Mouse (Mus musculus) forebrain, embryonic 10.5 days (tissue): ENCODE measurements around the gene Apoc1. TPM values are rescaled to one million over a fixed set of nuclear protein-coding genes. Genes with fewer than 3 reads are reported as not detected.

Experiments
- DNase-seq: peaks from one replicate; pipeline ENCODE4 v3.0.0-alpha.2; 2017; ENCODE audit warnings: low spot score; ENCODE audit errors: extremely low spot score
- H3K27ac ChIP-seq: fragments of 300-500 bp; sonication (generic); 2 replicates; pipeline ENCODE4 v1.5.1; 2016; ENCODE audit warnings: mild to moderate bottlenecking
- H3K27me3 ChIP-seq: fragments of 300-500 bp; sonication (generic); 2 replicates; pipeline ENCODE4 v1.6.1; 2016; ENCODE audit warnings: mild to moderate bottlenecking; ENCODE audit not compliant: poor library complexity, severe bottlenecking
- H3K36me3 ChIP-seq: fragments of 300-500 bp; sonication (generic); replicated peaks from 2 replicates; pipeline ENCODE4 v1.6.1; 2016; ENCODE audit warnings: mild to moderate bottlenecking, moderate library complexity
- H3K4me1 ChIP-seq: fragments of 300-500 bp; sonication (generic); 2 replicates; pipeline ENCODE4 v1.6.1; 2016
- H3K4me3 ChIP-seq: fragments of 300-500 bp; sonication (generic); 2 replicates; pipeline ENCODE4 v1.5.1; 2016; ENCODE audit warnings: mild to moderate bottlenecking, moderate library complexity
- H3K9me3 ChIP-seq: fragments of 300-500 bp; sonication (generic); 2 replicates; pipeline ENCODE4 v1.6.1; 2016; ENCODE audit warnings: mild to moderate bottlenecking, moderate library complexity
- WGBS: fragments of 180-500 bp; shearing (Covaris S2); methylation state at CpG from one replicate; pipeline ENCODE4 v1.1.7; 2016; 5-methylcytosine and 5-hydroxymethylcytosine counted together
- polyA plus RNA-seq: library from polyadenylated mRNA; unstranded; fragments of >200 nt; fragmentation: Nextera tagmentation; extraction: Ambion mirVana; gene quantifications from 2 replicates; pipeline ENCODE4 v1.2.1, GENCODE M21; 2016

The Apoc1 gene
- 2.3 TPM in 2 replicates for polyA plus RNA-seq

DNA sequence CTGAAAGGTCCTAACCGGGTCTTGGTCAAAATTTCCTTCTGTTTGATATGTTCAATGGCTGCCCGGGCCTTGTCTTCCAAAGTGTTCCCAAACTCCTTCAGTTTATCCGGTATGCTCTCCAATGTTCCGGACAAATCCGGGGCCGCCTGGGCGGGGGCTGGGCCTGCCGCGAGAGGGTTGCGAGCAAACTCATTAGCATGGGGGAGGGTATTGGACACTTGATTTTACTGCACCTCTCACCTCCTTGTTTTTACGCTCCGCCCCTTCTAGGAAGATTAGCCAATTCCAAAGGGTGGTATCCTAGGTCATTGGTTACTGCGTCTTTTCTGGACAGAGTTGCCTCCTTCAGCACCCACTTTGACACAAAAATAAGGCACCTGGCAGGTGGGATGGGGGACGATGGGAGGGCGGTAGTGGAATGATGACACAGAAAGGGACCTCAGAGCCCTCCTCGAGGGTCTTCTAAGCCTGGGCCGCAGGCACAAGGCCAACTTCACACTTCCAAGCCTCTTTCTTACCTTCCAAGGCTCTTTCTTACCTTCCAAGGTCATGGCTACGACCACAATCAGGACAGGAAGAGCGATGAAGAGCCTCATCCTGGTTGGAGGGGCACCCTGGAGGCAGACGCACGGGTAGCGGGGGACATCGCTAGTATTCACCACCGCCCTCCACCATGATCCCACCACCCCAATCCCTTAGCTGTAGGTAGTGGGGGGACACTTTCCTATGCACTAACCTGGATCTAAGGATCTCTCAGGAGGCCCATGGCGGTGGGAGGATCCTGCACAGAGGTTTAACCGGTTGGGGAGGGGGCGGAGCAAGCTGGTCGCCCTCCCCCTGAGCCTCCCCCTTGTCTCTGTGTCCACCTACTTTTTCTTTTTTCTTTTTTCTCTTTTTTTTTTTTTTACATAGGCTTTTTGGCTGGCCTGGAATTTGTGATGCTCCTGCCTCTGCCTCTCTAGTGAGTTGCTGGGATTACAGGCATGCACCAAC lies at the start of gene Apoc1:
Gene Apoc1 (minus strand): TSS at position 788 of the 993 bp plus-strand sequence.
- 51% methylated on average over 28 of the region's 28 CpGs for WGBS
- peaks cover 16% of the 10 kb centered on the region for H3K36me3 ChIP-seq
- H3K27me3 ChIP-seq, result no peaks in the 10 kb centered on the region
- H3K9me3 ChIP-seq, result peaks cover 10% of the 10 kb centered on the region
- H3K4me3 ChIP-seq, result peak within 1 kb of the TSS; percentile 21; the same call in 1 of the 2 replicates
- H3K27ac ChIP-seq, result peak within 1 kb of the TSS; percentile 71
- DNase-seq, result no peak
- peaks cover 26% of the 10 kb centered on the region for H3K4me1 ChIP-seq

DNA sequence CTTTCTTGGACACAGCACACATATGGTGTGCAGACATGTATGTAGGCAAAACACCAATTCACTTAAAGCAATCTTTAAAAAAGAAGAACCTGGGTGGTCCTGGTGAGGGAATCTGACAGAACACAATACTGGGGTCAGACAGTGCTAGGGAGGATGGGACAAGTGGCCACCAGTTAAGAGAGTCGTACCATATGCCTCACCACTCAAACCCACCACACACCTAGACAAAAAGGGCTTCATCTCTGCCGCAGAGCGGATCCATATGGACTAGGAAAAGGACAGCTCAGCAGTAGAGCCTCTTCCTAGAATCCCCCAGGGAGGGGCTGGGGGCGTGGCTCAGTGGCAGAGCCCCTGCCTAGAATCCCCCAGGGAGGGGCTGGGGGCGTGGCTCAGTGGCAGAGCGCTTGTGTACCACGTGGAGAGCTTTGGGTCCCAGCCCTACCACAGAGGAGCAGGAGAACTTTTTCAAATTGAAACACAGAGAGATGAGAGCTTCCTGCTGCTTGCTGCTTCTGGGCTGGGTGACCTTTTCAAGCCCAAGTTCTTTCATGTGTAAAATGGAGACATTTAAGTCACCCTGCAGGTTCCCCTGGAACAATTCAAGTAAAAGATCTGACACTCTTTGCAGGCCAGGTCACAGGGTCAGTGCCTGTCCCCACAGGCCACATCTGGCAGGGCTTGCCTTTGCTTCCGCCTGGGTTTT lies 49.0 kb upstream of the Apoc1 start:
- 0 out of 2 replicates have a peak overlapping the region, but pooled peaks have one; percentile 11 for H3K27ac ChIP-seq
- H3K27me3 ChIP-seq, result no peaks in the 10 kb centered on the region
- peaks cover 85% of the 10 kb centered on the region for H3K36me3 ChIP-seq
- WGBS, result 20% methylated on average over 8 of the region's 8 CpGs
- no peak for DNase-seq
- no peak overlapping the region for H3K4me3 ChIP-seq
- peaks cover 3% of the 10 kb centered on the region; the same call in 1 of the 2 replicates for H3K9me3 ChIP-seq
- peaks cover 40% of the 10 kb centered on the region for H3K4me1 ChIP-seq

DNA sequence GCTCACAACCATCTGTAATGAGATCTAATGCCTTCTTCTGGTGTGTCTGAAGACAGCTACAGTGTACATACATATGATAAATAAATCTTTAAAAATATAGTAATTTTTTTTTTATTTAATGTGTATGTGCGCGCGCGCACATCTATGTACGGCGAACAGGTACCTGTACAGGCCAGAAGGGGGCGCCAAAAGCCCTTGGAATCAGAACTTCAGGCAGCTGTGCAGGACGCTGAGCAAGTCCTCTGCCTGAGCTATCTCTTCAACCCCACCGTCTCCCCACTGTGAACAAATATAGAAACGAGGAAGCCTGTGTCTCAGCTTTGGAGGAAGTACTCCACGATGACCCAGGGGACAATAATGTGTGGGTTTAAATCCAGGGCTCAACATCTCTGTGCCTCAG lies 47.8 kb upstream of the Apoc1 start:
- H3K9me3 ChIP-seq, result peaks cover 3% of the 10 kb centered on the region; the same call in 1 of the 2 replicates
- no peaks in the 10 kb centered on the region for H3K27me3 ChIP-seq
- peaks cover 28% of the 10 kb centered on the region for H3K4me1 ChIP-seq
- WGBS, result 90% methylated on average over 11 of the region's 11 CpGs
- no peak overlapping the region for H3K4me3 ChIP-seq
- H3K36me3 ChIP-seq, result peaks cover 89% of the 10 kb centered on the region
- H3K27ac ChIP-seq, result no peak overlapping the region
- DNase-seq, result no peak

DNA sequence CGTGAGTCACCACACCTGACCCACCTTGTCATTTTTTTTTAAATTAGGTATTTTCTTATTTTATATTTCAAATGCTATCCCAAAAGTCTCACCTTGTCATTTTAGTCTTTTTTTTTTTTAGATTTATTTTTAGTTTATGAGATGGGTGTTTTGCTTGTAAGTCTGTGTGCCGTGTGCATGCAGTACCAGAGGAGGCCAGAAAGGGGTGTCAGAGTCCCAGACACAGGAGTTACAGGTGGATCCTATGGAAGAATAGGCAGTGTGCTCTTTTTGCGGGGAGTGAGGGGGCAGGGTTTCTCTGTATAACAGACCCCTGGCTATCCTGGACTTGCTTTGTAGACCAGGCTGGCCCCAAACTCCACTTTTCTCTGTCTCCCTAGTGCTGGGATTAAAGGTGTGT lies 46.3 kb upstream of the Apoc1 start:
- peaks cover 3% of the 10 kb centered on the region; the same call in 1 of the 2 replicates for H3K9me3 ChIP-seq
- peaks cover 20% of the 10 kb centered on the region for H3K4me1 ChIP-seq
- whole genome bisulfite sequencing, result 91% methylated on average over 3 of the region's 3 CpGs

DNA sequence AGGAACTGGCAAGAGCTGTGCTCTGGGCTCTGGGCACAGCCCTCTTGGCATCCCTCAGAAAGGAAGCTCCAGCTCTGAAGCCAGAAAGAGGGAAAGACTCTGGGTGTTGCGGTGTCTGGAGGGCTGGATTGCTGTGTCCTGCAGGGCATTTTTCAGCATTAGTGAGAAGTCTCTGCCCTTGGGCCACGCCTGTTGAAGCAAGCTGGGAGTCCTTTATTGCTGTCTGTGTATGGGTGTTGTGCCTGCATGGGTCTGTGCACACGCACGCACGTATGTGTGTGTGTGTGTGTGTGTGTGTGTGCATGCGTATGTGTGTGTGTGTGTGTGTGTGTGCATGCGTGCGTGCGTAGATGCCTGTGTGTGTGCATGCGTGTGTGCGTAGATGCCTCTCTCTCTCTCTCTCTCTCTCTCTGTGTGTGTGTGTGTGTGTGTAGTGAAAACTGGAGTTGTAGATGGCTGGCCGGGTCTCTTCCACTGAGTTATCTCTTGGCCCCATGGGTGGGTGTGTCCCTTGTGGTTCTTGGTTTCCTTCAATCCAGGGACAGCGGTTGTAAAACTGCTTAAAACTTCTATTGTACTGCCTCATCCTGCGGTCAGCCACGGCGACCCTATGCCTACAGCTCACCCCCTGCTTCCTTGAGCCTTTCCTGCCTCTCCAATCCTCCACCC lies 44.1 kb upstream of the Apoc1 start:
- Histone ChIP-seq H3K9me3 (peaks cover 3% of the 10 kb centered on the region; the same call in 1 of the 2 replicates), H3K36me3 (peaks cover 93% of the 10 kb centered on the region), H3K27me3 (no peaks in the 10 kb centered on the region), H3K27ac (no peak overlapping the region), H3K4me1 (peaks cover 9% of the 10 kb centered on the region), H3K4me3 (no peak overlapping the region)
- 93% methylated on average over 16 of the region's 16 CpGs for WGBS
- DNase-seq, result no peak

More for the DNA sequence above, 46.3 kb upstream of the Apoc1 start:
- H3K36me3 ChIP-seq, result peaks cover 89% of the 10 kb centered on the region
- no peaks in the 10 kb centered on the region for H3K27me3 ChIP-seq
- no peak overlapping the region for H3K27ac ChIP-seq
- no peak for DNase-seq
- no peak overlapping the region for H3K4me3 ChIP-seq

DNA sequence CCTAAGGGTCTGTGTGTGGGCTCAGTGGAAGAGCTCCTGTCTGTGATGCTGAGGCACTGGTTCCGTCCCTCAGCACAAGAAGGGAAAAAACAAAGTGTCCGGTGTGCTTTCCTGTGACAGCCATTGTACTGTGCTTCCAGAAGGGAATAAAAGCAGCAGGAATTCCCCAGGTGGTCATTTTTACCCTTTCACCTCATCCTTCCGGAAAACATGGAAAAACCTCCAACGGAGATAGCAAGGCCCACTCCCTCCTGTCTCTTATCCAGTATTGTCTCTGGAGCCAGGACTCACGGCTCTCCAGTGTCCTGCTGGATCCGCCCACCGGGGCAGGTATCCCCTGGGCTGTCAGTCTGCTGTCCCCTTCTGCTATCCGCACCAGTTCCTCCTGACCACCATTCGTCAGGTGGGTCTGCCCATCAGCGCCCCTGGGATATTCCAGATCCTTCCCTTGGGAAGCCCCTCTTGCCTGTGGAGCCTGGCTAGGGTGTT lies 41.8 kb upstream of the Apoc1 start:
- no peak for DNase-seq
- no peak overlapping the region for H3K4me3 ChIP-seq
- peaks cover 93% of the 10 kb centered on the region for H3K36me3 ChIP-seq
- no peak overlapping the region for H3K27ac ChIP-seq
- no peaks in the 10 kb centered on the region for H3K4me1 ChIP-seq
- no peaks in the 10 kb centered on the region for H3K27me3 ChIP-seq
- WGBS, result 94% methylated on average over 10 of the region's 10 CpGs
- no peaks in the 10 kb centered on the region for H3K9me3 ChIP-seq

DNA sequence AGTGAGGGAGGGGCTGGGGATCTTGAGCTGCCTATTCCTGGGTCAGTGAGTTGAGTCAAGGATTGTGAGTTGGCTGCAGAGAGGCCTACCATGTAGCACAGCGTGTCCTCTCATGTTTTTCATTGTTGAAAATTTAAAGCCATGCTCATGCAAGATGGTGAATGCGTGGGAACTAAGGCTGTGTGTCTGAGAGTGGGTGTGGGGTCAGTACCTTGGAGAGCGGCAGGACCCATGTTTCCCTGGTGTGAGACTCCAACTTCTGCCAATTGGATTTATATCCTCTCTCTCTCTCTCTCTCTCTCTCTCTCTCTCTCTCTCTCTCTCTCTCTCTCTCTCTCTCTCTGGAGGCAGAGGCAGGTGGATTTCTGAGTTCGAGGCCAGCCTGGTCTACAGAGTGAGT lies 34.1 kb upstream of the Apoc1 start:
- no peak for DNase-seq
- 93% methylated on average over 4 of the region's 4 CpGs for WGBS
- H3K4me3 ChIP-seq, result no peak overlapping the region
- H3K27me3 ChIP-seq, result no peaks in the 10 kb centered on the region
- H3K36me3 ChIP-seq, result peaks cover 100% of the 10 kb centered on the region
- no peaks in the 10 kb centered on the region for H3K4me1 ChIP-seq
- H3K9me3 ChIP-seq, result peaks cover 3% of the 10 kb centered on the region
- H3K27ac ChIP-seq, result no peak overlapping the region

DNA sequence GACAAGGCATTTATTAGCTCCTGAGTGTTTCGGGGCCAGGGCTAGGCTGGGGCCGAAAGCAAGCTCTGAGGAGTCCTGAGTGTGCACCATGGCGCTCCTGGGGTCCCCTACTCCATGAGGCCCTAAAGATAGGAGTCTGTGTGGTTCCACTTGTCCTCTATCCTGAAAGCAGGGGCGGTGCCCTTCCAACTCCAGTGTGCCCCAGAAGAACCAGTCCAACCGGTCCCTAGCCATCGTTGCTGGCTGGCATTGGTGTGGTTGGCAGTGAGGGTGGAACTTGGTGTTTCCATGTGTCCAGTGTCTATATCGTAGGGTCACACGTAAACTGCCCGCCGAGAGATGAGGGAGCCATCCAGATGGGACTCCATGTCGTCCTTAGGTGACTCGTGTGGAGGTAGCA lies 31.7 kb upstream of the Apoc1 start:
- Histone ChIP-seq H3K27me3 (no peaks in the 10 kb centered on the region), H3K27ac (no peak overlapping the region), H3K4me1 (no peaks in the 10 kb centered on the region), H3K4me3 (no peak overlapping the region), H3K9me3 (peaks cover 15% of the 10 kb centered on the region), H3K36me3 (peaks cover 100% of the 10 kb centered on the region)
- WGBS, result 95% methylated on average over 12 of the region's 12 CpGs
- no peak for DNase-seq

DNA sequence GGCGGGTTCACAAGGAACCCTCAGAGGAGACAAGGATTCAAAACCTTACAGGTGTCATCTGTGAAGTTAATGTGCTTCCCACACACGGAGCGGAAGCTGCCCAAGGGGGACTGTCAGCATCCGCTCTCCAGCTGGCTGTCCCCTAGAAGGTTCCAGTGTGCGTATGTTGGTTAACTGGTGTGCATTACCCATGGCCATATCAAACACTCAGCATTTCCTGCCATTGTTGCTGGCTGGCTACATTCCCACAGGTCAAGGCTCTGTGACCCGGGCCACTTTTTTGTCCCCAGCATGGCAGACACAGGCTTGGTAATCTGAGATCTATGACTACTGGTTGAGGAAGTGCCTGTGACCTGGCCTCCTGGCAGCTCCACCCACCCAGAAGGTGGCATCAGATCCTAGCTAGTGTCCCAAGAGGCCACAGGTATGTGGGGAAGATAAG lies 30.3 kb upstream of the Apoc1 start:
- DNase-seq, result no peak
- Histone ChIP-seq H3K4me3 (no peak overlapping the region), H3K36me3 (peaks cover 97% of the 10 kb centered on the region), H3K27me3 (no peaks in the 10 kb centered on the region), H3K27ac (no peak overlapping the region), H3K4me1 (no peaks in the 10 kb centered on the region), H3K9me3 (peaks cover 15% of the 10 kb centered on the region)
- WGBS, result 94% methylated on average over 6 of the region's 6 CpGs

DNA sequence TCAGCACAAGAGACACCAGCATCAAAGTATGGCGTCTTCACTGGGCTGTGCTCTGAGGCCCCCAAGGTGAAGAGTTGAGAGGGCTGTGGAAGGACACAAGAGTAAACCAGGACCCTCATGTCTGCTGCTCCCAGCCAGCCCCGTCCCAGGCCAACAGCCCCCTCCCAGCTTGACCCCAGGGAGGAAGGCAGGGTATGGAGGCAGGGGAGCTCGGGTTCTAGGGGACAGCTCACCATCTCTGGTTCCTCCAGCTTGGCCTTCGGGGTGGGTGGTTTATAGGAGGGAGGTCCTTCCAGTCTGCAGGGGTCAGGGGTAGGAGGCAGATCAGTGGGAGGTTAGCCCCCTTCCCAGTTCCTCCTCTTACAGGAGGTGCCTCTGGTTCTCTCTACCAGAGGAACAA lies 26.7 kb upstream of the Apoc1 start:
- Histone ChIP-seq H3K27me3 (no peaks in the 10 kb centered on the region), H3K4me1 (peaks cover 16% of the 10 kb centered on the region), H3K36me3 (peaks cover 73% of the 10 kb centered on the region), H3K9me3 (peaks cover 15% of the 10 kb centered on the region), H3K27ac (no peak overlapping the region), H3K4me3 (no peak overlapping the region)
- DNase-seq, result no peak
- 90% methylated on average over 4 of the region's 4 CpGs for WGBS

DNA sequence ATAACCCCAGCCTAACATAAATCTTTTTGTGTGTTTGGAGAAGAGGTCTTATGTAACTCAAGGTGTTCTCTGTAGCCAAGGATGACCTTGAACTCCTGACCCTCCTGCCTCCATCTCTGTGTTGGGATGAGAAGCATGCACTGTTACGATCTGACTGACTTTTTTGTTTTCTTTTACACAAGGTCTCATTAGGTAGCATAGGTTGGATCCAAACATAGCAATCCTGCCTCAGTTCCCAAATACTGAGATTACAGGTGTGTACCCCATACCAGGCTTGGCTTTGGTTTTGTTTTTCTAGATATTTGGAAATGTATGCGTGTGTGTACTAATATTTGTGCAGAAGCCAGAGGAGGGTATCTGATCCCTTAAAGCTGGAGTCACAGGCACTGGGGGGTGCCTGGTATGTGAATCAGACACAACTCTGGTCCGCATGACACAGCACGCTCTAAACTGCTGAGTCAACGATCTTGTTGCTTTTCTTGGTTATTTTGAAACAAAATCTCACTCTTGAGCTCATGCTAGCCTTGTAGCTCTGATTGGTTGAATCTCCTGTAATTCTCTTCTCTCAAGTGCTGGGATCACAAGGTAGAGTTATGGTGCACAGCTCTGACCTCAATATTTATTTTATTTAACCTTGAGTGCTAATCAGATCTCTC lies 26.0 kb upstream of the Apoc1 start:
- no peak overlapping the region for H3K4me3 ChIP-seq
- no peak for DNase-seq
- WGBS, result 95% methylated on average over 5 of the region's 5 CpGs
- peaks cover 72% of the 10 kb centered on the region for H3K36me3 ChIP-seq
- no peak overlapping the region for H3K27ac ChIP-seq
- H3K27me3 ChIP-seq, result no peaks in the 10 kb centered on the region
- peaks cover 15% of the 10 kb centered on the region for H3K9me3 ChIP-seq
- peaks cover 23% of the 10 kb centered on the region for H3K4me1 ChIP-seq

DNA sequence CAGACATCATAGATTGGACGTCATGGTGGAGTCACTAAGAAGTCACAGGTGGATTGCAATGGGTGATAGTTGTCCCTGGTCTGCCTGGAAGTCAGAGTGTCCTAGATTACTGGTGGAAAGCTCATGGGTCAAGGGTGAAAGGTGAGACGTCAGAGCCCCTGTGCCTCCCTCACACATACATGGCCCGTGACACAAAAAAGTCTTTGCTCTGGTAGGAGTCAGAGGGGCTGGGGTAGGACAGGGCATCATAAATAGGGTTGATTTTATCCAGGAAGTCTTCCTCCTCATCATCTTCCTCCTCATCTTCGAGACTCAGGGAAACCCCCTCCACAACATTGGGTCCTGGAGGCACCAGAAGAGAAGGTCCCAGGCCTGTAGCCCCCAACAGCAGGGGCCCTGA lies 24.9 kb upstream of the Apoc1 start:
- Histone ChIP-seq H3K27ac (no peak overlapping the region), H3K27me3 (no peaks in the 10 kb centered on the region), H3K9me3 (peaks cover 15% of the 10 kb centered on the region), H3K36me3 (peaks cover 72% of the 10 kb centered on the region), H3K4me3 (no peak overlapping the region), H3K4me1 (peaks cover 27% of the 10 kb centered on the region)
- DNase-seq, result no peak
- WGBS, result 90% methylated on average over 4 of the region's 4 CpGs
